In genomic region chr2:153075961-153076360, GRCm38 (mm10) we compare ENCODE assay signal across 18 mouse cellular contexts. TPM values are rescaled to one million over a fixed set of nuclear protein-coding genes. Genes with fewer than 3 reads are reported as not detected.
DNase-seq lines count a peak whose midpoint lies in the region; ATAC-seq and TF ChIP-seq lines count a peak whose summit lies in the region.
"Had no signal": no experiment of that assay in that cellular context is flagged by ENCODE, and none has a peak within 500 bp of the region (broad histone marks: within the 10 kb centered on the region; RNA-seq: fewer than 3 reads in every experiment).

No protein-coding gene starts in this region.

- H3K4me1 ChIP-seq in liver, adult 2 months (ENCODE audit: control insufficient read depth, insufficient read depth, low read length) = peaks cover 22% of the 10 kb centered on the region
- H3K4me1 ChIP-seq in liver, postnatal 0 days (ENCODE audit: insufficient read depth) = 0 out of 2 replicates have a peak, but pooled peaks cover 3% of the 10 kb centered on the region
- peaks cover 9% of the 10 kb centered on the region for H3K4me1 ChIP-seq in forebrain, embryonic 15.5 days
- H3K4me1 ChIP-seq: limb, embryonic 13.5 days had no signal

- H3K9me3 ChIP-seq in liver, postnatal 0 days (ENCODE audit: low read length) = no peaks in the 10 kb centered on the region
- no peaks in the 10 kb centered on the region for H3K9me3 ChIP-seq in forebrain, embryonic 15.5 days
- H3K9me3 ChIP-seq: embryonic facial prominence, embryonic 10.5 days; heart, embryonic 13.5 days; limb, embryonic 13.5 days; neural tube, embryonic 15.5 days had no signal

- no peak overlapping the region for H3K9ac ChIP-seq in liver, adult 2 months (ENCODE audit: low read depth, low read length)
- no peak overlapping the region for H3K9ac ChIP-seq in liver, postnatal 0 days (replicated peaks)
- H3K9ac ChIP-seq in forebrain, embryonic 15.5 days (replicated peaks) = no peak overlapping the region
- H3K9ac ChIP-seq: heart, embryonic 13.5 days; limb, embryonic 13.5 days; neural tube, embryonic 15.5 days had no signal

- peak; percentile 84 for ATAC-seq in liver, postnatal 0 days
- ATAC-seq in forebrain, embryonic 15.5 days (replicated peaks) = no peak

- H3K27me3 ChIP-seq in liver, adult 2 months (ENCODE audit: control insufficient read depth, insufficient read depth, low read length) = no peaks in the 10 kb centered on the region
- H3K27me3 ChIP-seq in liver, postnatal 0 days (ENCODE audit: insufficient read depth, low read length) = peaks cover 6% of the 10 kb centered on the region; the same call in 1 of the 2 replicates
- H3K27me3 ChIP-seq in forebrain, embryonic 15.5 days = peaks cover 22% of the 10 kb centered on the region

- H3K27ac ChIP-seq in liver, adult 2 months (replicated peaks; ENCODE audit: insufficient read depth, low read depth, low read length) = peak overlapping the region; percentile 4; the same call in 1 of the 2 replicates
- H3K27ac ChIP-seq in liver, postnatal 0 days (ENCODE audit: low read depth) = 0 out of 2 replicates have a peak overlapping the region, but pooled peaks have one; percentile 6
- H3K27ac ChIP-seq in forebrain, embryonic 15.5 days (replicated peaks) = no peak overlapping the region
- H3K27ac ChIP-seq: embryonic facial prominence, embryonic 10.5 days; heart, embryonic 13.5 days; layer of hippocampus, adult 2 months; limb, embryonic 13.5 days; neural tube, embryonic 15.5 days had no signal

- no peak overlapping the region for H3K4me2 ChIP-seq in liver, postnatal 0 days (ENCODE audit: low read depth, low read length)
- no peak overlapping the region for H3K4me2 ChIP-seq in forebrain, embryonic 15.5 days (replicated peaks)
- H3K4me2 ChIP-seq: heart, embryonic 13.5 days; limb, embryonic 13.5 days; neural tube, embryonic 15.5 days had no signal

- no peak for TF ChIP-seq EP300 in liver, postnatal 0 days (IDR thresholded peaks at IDR 0.05; ENCODE audit: low read depth)

- DNase-seq in cerebellum, adult 9-10 months = peak; percentile 1
- no peak for DNase-seq in cerebellum, adult 11 months
- DNase-seq in liver, adult 2 months (ENCODE audit: extremely low read depth, low read depth, low spot score) = peak; percentile 95
- DNase-seq in liver = no peak
- peak; percentile 19 for DNase-seq in brain, embryonic 14.5 days (ENCODE audit: low read depth)
- DNase-seq in liver, postnatal 0 days = no peak
- no peak for DNase-seq in urinary bladder, postnatal 36 days (ENCODE audit: low spot score in 2 of 2)
- DNase-seq: cerebellum, postnatal 14 days; kidney, adult 9 months; lung, postnatal 36 days; thymus, adult 2 months had no signal

- H3K4me3 ChIP-seq in liver, adult 2 months (ENCODE audit: insufficient read depth, low read depth, low read length) = no peak overlapping the region
- H3K4me3 ChIP-seq in liver, postnatal 0 days (ENCODE audit: low read depth, low read length) = no peak overlapping the region
- H3K4me3 ChIP-seq in forebrain, embryonic 15.5 days = no peak overlapping the region
- H3K4me3 ChIP-seq: embryonic facial prominence, embryonic 10.5 days; heart, embryonic 13.5 days; layer of hippocampus, adult 2 months; limb, embryonic 13.5 days; neural tube, embryonic 15.5 days had no signal

- no peaks in the 10 kb centered on the region for H3K36me3 ChIP-seq in liver, adult 2 months (ENCODE audit: control insufficient read depth, insufficient read depth, low read length)
- H3K36me3 ChIP-seq in liver, postnatal 0 days (replicated peaks; ENCODE audit: insufficient read depth, low read length) = no peaks in the 10 kb centered on the region
- H3K36me3 ChIP-seq in forebrain, embryonic 15.5 days = no peaks in the 10 kb centered on the region
- H3K36me3 ChIP-seq: embryonic facial prominence, embryonic 10.5 days; heart, embryonic 13.5 days; limb, embryonic 13.5 days; neural tube, embryonic 15.5 days had no signal

- TF ChIP-seq CTCF in liver, adult 2 months (IDR thresholded peaks at IDR 0.05; ENCODE audit: low read depth, low read length) = no peak
- TF ChIP-seq CTCF in brain, embryonic 14.5 days (IDR thresholded peaks at IDR 0.05; ENCODE audit: borderline replicate concordance, extremely low read depth, insufficient read depth, insufficient read length) = no peak
- TF ChIP-seq CTCF in liver, postnatal 0 days (IDR thresholded peaks at IDR 0.05; ENCODE audit: low read depth) = no peak

- no peaks in the 10 kb centered on the region for H3K79me2 ChIP-seq in liver, adult 2 months (ENCODE audit: control insufficient read depth, insufficient read depth, low read length)

- no peak for TF ChIP-seq POLR2A in liver, adult 2 months (IDR thresholded peaks at IDR 0.05; ENCODE audit: extremely low read depth, insufficient read depth, low read length)
- TF ChIP-seq POLR2A in brain, embryonic 14.5 days (IDR thresholded peaks at IDR 0.05; ENCODE audit: borderline replicate concordance, extremely low read depth, insufficient read depth, insufficient read length, poor library complexity, severe bottlenecking) = no peak

- WGBS in liver, adult 2 months = 30% methylated on average over 2 of the region's 2 CpGs
- WGBS in liver, postnatal 0 days (ENCODE audit: insufficient replicate concordance) = 38% methylated on average over 2 of the region's 2 CpGs
- 79% methylated on average over 2 of the region's 2 CpGs for WGBS in forebrain, embryonic 15.5 days

RNA-seq across cellular contexts. Expression of gene Ccm2l, which starts 10.2 kb away (rescaled TPM):
- 2.3 and 2.5 TPM in 2 replicates for total RNA-seq in liver, adult 2 months (2014; rRNA removed)
- 3.4 and 5.5 TPM in 2 replicates for polyA plus RNA-seq in liver, adult 2 months (2012; rRNA removed)
- 8.3 and 8.8 TPM in 2 replicates for polyA plus RNA-seq in brain, embryonic 14.5 days (2012; rRNA removed)
- polyA plus RNA-seq in liver, postnatal 0 days (2015; fragmentation: Nextera tagmentation; extraction: Ambion mirVana) = 0.89 and 1.1 TPM in 2 replicates
- polyA plus RNA-seq in forebrain, embryonic 15.5 days (2015; fragmentation: Nextera tagmentation; extraction: Ambion mirVana) = 0.98 and 1.1 TPM in 2 replicates

RNA-seq across cellular contexts. Expression of gene Hck, which starts 32.3 kb away (rescaled TPM):
- 7.7 and 8.1 TPM in 2 replicates for total RNA-seq in liver, adult 2 months (2014; rRNA removed)
- polyA plus RNA-seq in liver, adult 2 months (2012; rRNA removed) = 2.8 and 5.7 TPM in 2 replicates
- polyA plus RNA-seq in brain, embryonic 14.5 days (2012; rRNA removed) = 1.6 and 2.3 TPM in 2 replicates
- 13.3 and 14.0 TPM in 2 replicates for polyA plus RNA-seq in liver, postnatal 0 days (2015; fragmentation: Nextera tagmentation; extraction: Ambion mirVana)
- polyA plus RNA-seq in forebrain, embryonic 15.5 days (2015; fragmentation: Nextera tagmentation; extraction: Ambion mirVana) = 1.2 and 1.4 TPM in 2 replicates

RNA-seq across cellular contexts. Expression of gene Xkr7, which starts 44.3 kb away (rescaled TPM):
- not detected in 2 replicates for total RNA-seq in liver, adult 2 months (2014; rRNA removed)
- polyA plus RNA-seq in liver, adult 2 months (2012; rRNA removed) = not detected in 2 replicates
- 12.0 and 18.3 TPM in 2 replicates for polyA plus RNA-seq in brain, embryonic 14.5 days (2012; rRNA removed)
- polyA plus RNA-seq in liver, postnatal 0 days (2015; fragmentation: Nextera tagmentation; extraction: Ambion mirVana) = not detected in 2 replicates
- polyA plus RNA-seq in forebrain, embryonic 15.5 days (2015; fragmentation: Nextera tagmentation; extraction: Ambion mirVana) = 1.9 and 2.0 TPM in 2 replicates
- polyA plus RNA-seq: heart, embryonic 13.5 days; limb, embryonic 13.5 days; spleen, adult 2 months had no signal

Comparison
In these comparisons a context has a peak if more than half of its experiments do, and no peak if none do; other contexts are left out.
1. DNase-seq: peak in cerebellum, adult 9-10 months (single experiment), liver, adult 2 months (single experiment) and brain, embryonic 14.5 days (single experiment); none in cerebellum, adult 11 months (single experiment), liver (single experiment), liver, postnatal 0 days (single experiment) and urinary bladder, postnatal 36 days (0 of 2).